Mouse (Mus musculus) adrenal gland, adult 2 months (tissue): Measurements from ENCODE around the gene Mall. TPM values are rescaled to one million over a fixed set of nuclear protein-coding genes. Genes with fewer than 3 reads are reported as not detected.

Experiments used
- DNase-seq: peaks from one replicate; pipeline ENCODE4 v3.0.0; 2021
- long read RNA-seq: library from polyadenylated mRNA; stranded (forward); transcript quantifications from one replicate; pipeline ENCODE4 v2.0.0, GENCODE M21; 2021
- polyA plus RNA-seq: library from polyadenylated mRNA; depleted of rRNA; stranded (reverse); fragments of >200 nt; gene quantifications from 2 replicates; pipeline ENCODE4 v1.2.3, GENCODE M21; 2012; rRNA removed
- total RNA-seq, 2 experiments: library from RNA; stranded (reverse); gene quantifications; 2 replicates each; pipeline ENCODE4 v1.2.3; 2021

The Mall gene
- total RNA-seq (1 to 10 TPM; 1.8 to 2.0 TPM), polyA plus RNA-seq (1.9 and 4.6 TPM in 2 replicates)
- long read RNA-seq, partial matches to known transcripts, result 0 of 1 reads
- long read RNA-seq, other reads (novel, unspliced or antisense), result 0 of 1 reads

GRCm38 (mm10) chr2:127729671-127730070, at the start of gene Mall:
Gene Mall (minus strand): TSS chr2:127729932.
- DNase-seq, result no peak

GRCm38 (mm10) chr2:127778451-127778850, 48.7 kb upstream of the Mall start:
- DNase-seq, result no peak

GRCm38 (mm10) chr2:127775013-127775412, 45.3 kb upstream of the Mall start:
- peak; percentile 8 for DNase-seq

- DNase-seq, result no peak
These were observed 44.8 kb upstream of the Mall start for GRCm38 (mm10) chr2:127774578-127774941.

- no peak for DNase-seq
These were observed 44.3 kb upstream of the Mall start for GRCm38 (mm10) chr2:127773938-127774577.

GRCm38 (mm10) chr2:127761587-127761986, 31.9 kb upstream of the Mall start:
- peak; percentile 8 for DNase-seq

GRCm38 (mm10) chr2:127760429-127761000, 30.8 kb upstream of the Mall start:
- DNase-seq, result peak; percentile 47

GRCm38 (mm10) chr2:127760014-127760413, 30.3 kb upstream of the Mall start:
- DNase-seq, result no peak

- DNase-seq, result peak; percentile 79
These were observed 29.6 kb upstream of the Mall start for GRCm38 (mm10) chr2:127759157-127759880.

- DNase-seq, result no peak
These were observed 27.4 kb upstream of the Mall start for GRCm38 (mm10) chr2:127757171-127757570.

GRCm38 (mm10) chr2:127754113-127754512, 24.4 kb upstream of the Mall start:
- no peak for DNase-seq

- no peak for DNase-seq
These were observed 22.3 kb upstream of the Mall start for GRCm38 (mm10) chr2:127751849-127752610.

GRCm38 (mm10) chr2:127749376-127749775, 19.6 kb upstream of the Mall start:
- DNase-seq, result peak; percentile 74

GRCm38 (mm10) chr2:127748316-127748715, 18.6 kb upstream of the Mall start:
- no peak for DNase-seq

- DNase-seq, result no peak
These were observed 12.9 kb upstream of the Mall start for GRCm38 (mm10) chr2:127742637-127743036.

GRCm38 (mm10) chr2:127740756-127741519, 11.2 kb upstream of the Mall start:
- DNase-seq, result peak; percentile 60

- no peak for DNase-seq
These were observed 8.2 kb upstream of the Mall start for GRCm38 (mm10) chr2:127737885-127738284.

GRCm38 (mm10) chr2:127736631-127737209, 7.0 kb upstream of the Mall start:
- DNase-seq, result no peak

GRCm38 (mm10) chr2:127735512-127736145, 5.9 kb upstream of the Mall start:
- DNase-seq, result no peak

- DNase-seq, result no peak
These were observed 5.2 kb upstream of the Mall start for GRCm38 (mm10) chr2:127734889-127735288.
